Comparison of ENCODE assay signal across 13 mouse cellular contexts in genomic region chr9:63632924-63633323, GRCm38 (mm10). TPM values are rescaled to one million over a fixed set of nuclear protein-coding genes. Genes with fewer than 3 reads are reported as not detected.
DNase-seq lines count a peak whose midpoint lies in the region; ATAC-seq lines count a peak whose summit lies in the region.
"Had no signal": no experiment of that assay in that cellular context is flagged by ENCODE, and none has a peak within 500 bp of the region (broad histone marks: within the 10 kb centered on the region; RNA-seq: fewer than 3 reads in every experiment).

No protein-coding gene starts in this region.

- no peak for DNase-seq in frontal cortex, postnatal 14 days (ENCODE audit: low spot score in 2 of 2)
- peak; percentile 87 for DNase-seq in right cerebral cortex, adult 18-20 months
- DNase-seq in right cerebral cortex, postnatal 4 days: no peak
- peak; percentile 43 for DNase-seq in lung, postnatal 10 days
- DNase-seq in telencephalon, adult 2 months (ENCODE audit: low read depth, low spot score): peak; percentile 90
- DNase-seq in gastrocnemius, postnatal 4 days (ENCODE audit: low spot score in 2 of 2): no peak
- no peak for DNase-seq in heart, postnatal 14 days
- DNase-seq: adrenal gland, adult 8-10 months; B cell, adult 2 months; cerebellum, adult 2 months; heart, adult 18-20 months had no signal

- intact Hi-C loops in heart, postnatal 14 days (cut with DNase I): loop anchor here (5.0 kb wide), 1 partner anchor 209 kb away; no protein-coding TSS in a partner anchor

- peak; percentile 88 for ATAC-seq in frontal cortex, adult (ENCODE audit: low TSS enrichment)

RNA-seq across cellular contexts. Expression of gene Aagab, which starts 30.5 kb away (rescaled TPM):
- total RNA-seq in gastrocnemius, postnatal 4 days (2021): 10 to 100 TPM; 10.8 to 13.4 TPM
- 10 to 100 TPM; 15.2 to 18.7 TPM for total RNA-seq in heart, postnatal 14 days (2021)

RNA-seq across cellular contexts. Expression of gene Iqch, which starts 30.6 kb away (rescaled TPM):
- total RNA-seq in gastrocnemius, postnatal 4 days (2021): not detected
- not detected for total RNA-seq in heart, postnatal 14 days (2021)
- total RNA-seq: heart, adult 18-20 months; neutrophil, adult 5-6 weeks had no signal

Comparison
In these comparisons a context has a peak if more than half of its experiments do, and no peak if none do; other contexts are left out.
1. DNase-seq: peak in right cerebral cortex, adult 18-20 months (single experiment), lung, postnatal 10 days (single experiment) and telencephalon, adult 2 months (single experiment); none in frontal cortex, postnatal 14 days (0 of 2), right cerebral cortex, postnatal 4 days (single experiment), gastrocnemius, postnatal 4 days (0 of 2) and heart, postnatal 14 days (0 of 2).